Mouse (Mus musculus) monocyte, adult 59 days (primary cell): ENCODE results near the gene Sst. TPM values are rescaled to one million over a fixed set of nuclear protein-coding genes. Genes with fewer than 3 reads are reported as not detected.

Experiments
- total RNA-seq, 2 experiments: library from RNA; stranded (reverse); gene quantifications; one replicate each; pipeline ENCODE4 v1.2.4; 2023

Gene Sst
- total RNA-seq, result not detected

DNA sequence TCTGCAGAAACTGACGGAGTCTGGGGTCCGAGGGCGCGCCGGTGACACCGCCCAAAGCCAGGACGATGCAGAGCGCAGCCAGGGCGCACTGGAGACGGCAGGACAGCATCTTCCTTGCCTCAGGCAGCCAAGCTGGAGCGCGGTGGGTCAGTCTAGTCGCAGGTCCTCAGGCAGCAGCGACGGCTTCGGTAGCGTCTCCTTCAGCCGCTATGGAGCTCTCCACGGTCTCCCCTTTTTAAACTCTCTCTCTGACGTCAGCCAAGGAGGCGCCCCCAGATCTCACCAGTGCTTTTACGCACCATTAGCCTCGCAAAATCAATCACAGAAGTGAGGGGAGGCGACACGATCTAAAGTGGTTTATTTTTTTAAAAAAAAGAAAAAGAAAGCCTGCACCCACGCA lies at the start of gene Sst:
TSS of gene Sst (minus strand) at position 323 of the 400 bp plus-strand sequence.

DNA sequence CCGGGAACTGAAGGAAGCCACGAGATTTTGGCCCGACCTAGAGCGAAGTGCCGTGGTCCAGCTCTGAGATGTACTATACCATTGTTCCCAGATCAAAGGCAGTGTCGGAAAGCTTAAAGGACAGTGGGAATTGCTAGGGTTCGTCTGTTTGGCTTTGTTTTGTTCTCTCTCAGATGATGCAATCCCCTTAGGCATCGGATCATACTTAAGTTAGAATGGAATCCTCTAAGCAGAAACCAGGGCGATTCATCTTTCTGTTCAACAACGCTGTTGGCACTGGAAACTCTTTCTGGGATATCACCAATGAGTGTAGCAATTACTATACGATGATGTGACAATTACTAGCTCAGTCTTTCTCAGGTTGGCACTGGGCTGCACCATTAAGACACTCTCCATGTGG lies 41.5 kb upstream of the Sst start, which contains the start of gene Rtp2:
TSS of gene Rtp2 (minus strand) at position 101 of the 400 bp plus-strand sequence.

Other genes with a start within 250 kb of the Sst start
- not detected for gene Rtp2, start 41.4 kb upstream of the Sst start, total RNA-seq
- not detected for gene Gm37419, start 97.5 kb upstream of the Sst start, total RNA-seq
- gene Bcl6, start 97.9 kb upstream of the Sst start, total RNA-seq, result 100 to 1,000 TPM; 161 to 162 TPM